8 mouse cellular contexts compared by ENCODE assay signal in genomic region chr5:124860013-124860412, GRCm38 (mm10). TPM values are rescaled to one million over a fixed set of nuclear protein-coding genes. Genes with fewer than 3 reads are reported as not detected.
DNase-seq lines count a peak whose midpoint lies in the region; ATAC-seq and TF ChIP-seq lines count a peak whose summit lies in the region.

No protein-coding gene starts in this region.

- H3K9me3 ChIP-seq in midbrain, embryonic 11.5 days (ENCODE audit: control insufficient read depth, low read length): no peaks in the 10 kb centered on the region

- H3K9ac ChIP-seq in midbrain, embryonic 11.5 days (ENCODE audit: low read length): no peak overlapping the region

- ATAC-seq in midbrain, embryonic 11.5 days (ENCODE audit: low FRiP score): no peak

- 12% methylated on average over 5 of the region's 5 CpGs for WGBS in midbrain, embryonic 11.5 days

- H3K4me3 ChIP-seq in gastrocnemius, adult 2 months: no peak overlapping the region
- no peak overlapping the region for H3K4me3 ChIP-seq in midbrain, embryonic 11.5 days (ENCODE audit: low read depth, low read length)

- H3K27me3 ChIP-seq in midbrain, embryonic 11.5 days (ENCODE audit: control insufficient read depth, insufficient read depth, low read length): peaks cover 16% of the 10 kb centered on the region; the same call in 1 of the 2 replicates

- TF ChIP-seq CTCF in gastrocnemius, adult 2 months (IDR thresholded peaks at IDR 0.05): peak; percentile 49

- H3K27ac ChIP-seq in gastrocnemius, adult 2 months: no peak overlapping the region
- H3K27ac ChIP-seq in midbrain, embryonic 11.5 days (ENCODE audit: low read depth, low read length): no peak overlapping the region

- H3K36me3 ChIP-seq in midbrain, embryonic 11.5 days (ENCODE audit: control insufficient read depth, insufficient read depth, low read length): no peaks in the 10 kb centered on the region

- no peak for DNase-seq in gastrocnemius, adult 2 months
- DNase-seq in gastrocnemius, postnatal 10 days: no peak
- peak; percentile 23 to 27 for DNase-seq in B cell, adult 2 months
- peak; percentile 46 to 56 for DNase-seq in cerebellum, postnatal 25 days
- DNase-seq in midbrain, embryonic 11.5 days (ENCODE audit: low spot score, missing footprints): peak; percentile 89
- no peak for DNase-seq in urinary bladder, adult 18-20 months (ENCODE audit: low spot score in 2 of 2)
- DNase-seq in heart, adult 8-10 months (ENCODE audit: low spot score): no peak
- no peak for DNase-seq in gastrocnemius, postnatal 14 days

- no peak overlapping the region for H3K4me2 ChIP-seq in midbrain, embryonic 11.5 days

- intact Hi-C loops in gastrocnemius, adult 2 months (cut with DNase I): loop anchor here (10.0 kb wide), 1 partner anchor 435 kb away; the partner anchor contains the start of gene Sbno1
- intact Hi-C loops in gastrocnemius, postnatal 14 days (cut with DNase I; ENCODE audit: low total_unique reads): loop anchor here (10.0 kb wide), 1 partner anchor 265 kb away; no protein-coding TSS in a partner anchor

- H3K4me1 ChIP-seq in midbrain, embryonic 11.5 days (ENCODE audit: control insufficient read depth, insufficient read depth, low read length): peaks cover 19% of the 10 kb centered on the region

RNA-seq across cellular contexts. Expression of gene Ccdc92, which starts 2.2 kb away (rescaled TPM):
- under 1 TPM; 0.45 to 0.64 TPM for total RNA-seq in gastrocnemius, adult 2 months (2021)
- total RNA-seq in gastrocnemius, postnatal 10 days (2021): under 1 TPM; 0.61 TPM
- polyA plus RNA-seq in midbrain, embryonic 11.5 days (2014; fragmentation: Nextera tagmentation; extraction: Ambion mirVana): 11.9 and 13.9 TPM in 2 replicates
- 1 to 10 TPM; 1.4 to 2.0 (median 1.6) TPM for total RNA-seq in heart, adult 8-10 months (2022)
- under 1 TPM; 0.24 to 0.80 TPM for total RNA-seq in gastrocnemius, postnatal 14 days (2021)

RNA-seq across cellular contexts. Expression of gene Zfp664, which starts 2.5 kb away (rescaled TPM):
- total RNA-seq in gastrocnemius, adult 2 months (2021): 10 to 100 TPM; 17.0 to 21.8 TPM
- 10 to 100 TPM; 24.7 to 26.4 TPM for total RNA-seq in gastrocnemius, postnatal 10 days (2021)
- polyA plus RNA-seq in midbrain, embryonic 11.5 days (2014; fragmentation: Nextera tagmentation; extraction: Ambion mirVana): 133 and 160 TPM in 2 replicates
- 10 to 100 TPM; 31.1 to 38.4 (median 35.6) TPM for total RNA-seq in heart, adult 8-10 months (2022)
- 10 to 100 TPM; 19.6 to 20.8 TPM for total RNA-seq in gastrocnemius, postnatal 14 days (2021)

Comparison
In these comparisons a context has a peak if more than half of its experiments do, and no peak if none do; other contexts are left out.
1. DNase-seq: peak in B cell, adult 2 months (2 of 2), cerebellum, postnatal 25 days (2 of 2) and midbrain, embryonic 11.5 days (single experiment); none in gastrocnemius, adult 2 months (single experiment), gastrocnemius, postnatal 10 days (single experiment), urinary bladder, adult 18-20 months (0 of 2), heart, adult 8-10 months (single experiment) and gastrocnemius, postnatal 14 days (single experiment).